Mouse (Mus musculus): ENCODE measurements around the gene Banf1.
A peak's percentile ranks its signal among the peaks of the same experiment; 100 is the strongest.
"Not testable (repeated sequence)": the region's sequence is repeated elsewhere in the genome, so short reads cannot be mapped to it uniquely, and the experiment has no call there.

Banf1 gene

DNA sequence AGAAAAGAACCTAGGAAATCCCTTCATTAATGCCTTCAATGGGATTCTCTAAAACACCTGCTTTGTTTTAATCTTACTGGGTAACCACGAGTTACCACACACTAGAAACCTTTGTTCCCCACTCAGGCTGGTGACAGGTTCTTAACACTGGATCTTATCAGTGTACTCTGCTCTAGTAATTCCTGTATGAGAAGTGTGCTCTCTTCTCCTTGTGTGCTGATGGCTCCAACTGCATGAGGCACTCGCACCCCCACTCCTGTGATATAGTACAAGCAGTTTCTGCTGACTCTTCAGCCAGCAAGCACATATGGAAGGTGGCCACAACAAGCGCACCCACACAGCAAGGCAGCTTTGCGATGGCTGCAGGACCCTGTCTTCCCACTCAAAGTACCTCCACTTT lies 7.2 kb upstream of the Banf1 start:
- no peak for DNase-seq (ENCODE audit: low spot score in 2 of 2)

DNA sequence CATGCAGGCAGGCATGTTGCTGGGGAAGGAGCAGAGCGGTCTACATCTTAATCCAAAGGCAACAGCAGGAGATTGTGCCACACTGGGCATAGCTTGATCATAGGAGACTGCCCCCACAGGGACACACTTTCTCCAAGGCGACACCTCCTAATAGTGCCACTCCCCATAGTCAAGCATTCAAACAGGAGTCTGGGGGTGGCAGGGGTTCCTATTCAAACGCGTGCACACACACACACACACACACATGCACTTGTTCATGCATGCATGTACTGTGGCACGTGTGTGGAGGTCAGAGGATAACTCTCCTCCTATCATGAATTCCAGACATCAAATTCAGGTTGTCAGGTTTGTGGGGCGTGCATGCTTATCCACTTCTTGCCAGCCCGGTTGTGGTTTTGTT lies 5.8 kb upstream of the Banf1 start:
- DNase-seq (ENCODE audit: low spot score in 2 of 2), result no peak

DNA sequence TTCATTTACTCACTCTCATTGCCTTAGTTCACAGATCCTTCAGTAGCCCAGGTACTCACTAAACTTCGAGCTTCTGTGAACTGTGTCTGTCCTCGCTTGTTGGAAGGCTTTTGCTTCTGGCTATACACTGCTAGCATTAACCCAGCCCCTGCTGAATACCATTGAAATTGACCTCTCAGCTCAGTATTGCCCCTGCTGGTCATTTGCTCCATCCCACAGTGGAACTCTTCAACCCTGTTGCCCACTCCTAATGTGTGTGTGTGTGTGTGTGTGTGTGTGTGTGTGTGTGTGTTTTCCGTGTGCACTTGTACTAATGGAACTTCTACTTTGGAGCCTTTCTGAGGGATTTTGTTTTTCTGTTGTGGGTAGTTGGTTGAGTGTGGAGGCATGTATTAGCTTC lies 4.0 kb upstream of the Banf1 start:
- no peak for DNase-seq (ENCODE audit: low spot score in 2 of 2)

DNA sequence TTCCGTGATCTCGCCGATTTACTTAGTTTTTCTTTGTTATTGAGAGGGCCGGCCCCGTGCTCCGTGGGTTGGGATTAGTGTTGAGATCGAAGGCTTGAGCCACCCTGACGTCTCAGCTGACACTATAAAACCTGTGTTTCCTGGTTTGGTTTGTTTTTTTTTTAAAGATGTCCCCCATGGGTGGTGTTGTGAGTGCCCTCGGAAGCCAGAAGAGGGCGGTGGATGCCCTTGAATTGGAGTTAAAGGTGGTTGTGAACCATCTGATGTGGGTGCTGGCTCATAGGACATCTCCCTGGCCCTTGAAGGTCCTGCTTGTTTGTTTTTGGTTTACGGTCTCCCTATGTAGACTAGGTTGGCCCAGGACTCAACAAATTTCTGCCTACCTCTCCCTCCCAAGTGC lies 487 bp upstream of the Banf1 start:
- no peak for DNase-seq (ENCODE audit: low spot score in 2 of 2)

DNA sequence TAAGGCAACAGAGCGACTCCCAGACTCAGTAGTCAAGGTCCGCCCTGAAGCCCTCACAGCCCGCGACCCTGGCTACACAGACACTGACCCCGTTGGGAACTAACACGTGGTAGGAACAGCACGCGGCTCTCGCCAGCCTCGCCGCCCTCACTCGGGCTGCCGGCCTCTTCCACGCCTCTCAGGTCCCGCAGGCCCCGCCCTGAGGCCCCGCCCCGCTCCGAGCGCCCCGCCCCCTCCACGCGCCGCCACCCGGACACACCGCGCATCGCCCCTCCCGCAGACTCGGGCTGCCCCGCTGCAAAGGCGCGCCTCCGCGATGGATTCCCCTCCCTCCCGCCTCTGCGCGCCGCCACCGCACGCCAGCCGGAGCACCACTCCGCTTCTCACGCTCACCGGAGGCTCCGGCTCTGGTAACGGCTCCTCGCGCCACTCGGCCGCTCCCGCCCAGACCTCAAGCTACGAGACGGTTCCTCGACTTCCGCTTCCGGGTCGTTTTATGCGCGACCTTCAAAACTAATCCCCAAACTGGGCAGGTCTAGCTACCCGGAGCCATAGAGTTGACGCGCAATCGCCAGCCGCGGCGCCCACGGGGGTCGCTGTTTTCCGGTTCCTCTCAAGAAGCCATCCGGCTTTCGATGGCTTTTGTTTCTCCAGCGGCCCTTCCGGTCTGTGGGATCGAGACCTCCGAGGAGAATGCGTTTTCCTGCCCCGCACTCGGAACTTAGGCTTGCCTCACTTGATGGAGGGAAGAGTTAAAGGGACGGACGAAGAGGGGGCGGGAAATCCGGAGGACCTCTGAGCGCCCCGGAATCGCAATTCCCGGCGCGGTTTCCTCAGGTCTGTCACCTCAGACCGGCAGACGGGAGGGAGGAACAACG lies 554 bp downstream of the Banf1 start, which contains the start of gene Eif1ad:
Eif1ad (plus strand) TSS at position 567 of the 878 bp plus-strand sequence.
- DNase-seq (ENCODE audit: low spot score in 2 of 2), result peak; percentile 97

DNA sequence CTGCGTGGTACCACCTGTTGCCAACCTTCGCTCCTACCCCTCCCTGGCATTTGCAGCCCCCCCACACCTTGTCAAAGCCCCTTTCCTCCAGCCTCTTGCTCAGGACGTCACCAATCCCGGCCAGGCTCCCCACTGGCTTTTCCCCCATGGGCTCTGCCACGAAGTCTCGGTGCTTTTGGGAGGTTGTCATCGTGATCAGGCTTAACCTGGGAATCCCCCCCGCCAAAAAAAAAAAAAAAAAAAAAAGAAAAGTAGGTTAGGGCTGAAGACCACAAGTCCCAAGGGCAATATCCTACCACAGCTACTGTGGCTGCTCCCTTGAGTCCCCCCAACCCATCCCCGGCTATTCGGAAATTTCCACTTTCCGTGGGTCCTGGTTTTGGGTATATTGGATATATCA lies 1.2 kb downstream of the Banf1 start:
- DNase-seq (ENCODE audit: low spot score in 2 of 2), result no peak

DNA sequence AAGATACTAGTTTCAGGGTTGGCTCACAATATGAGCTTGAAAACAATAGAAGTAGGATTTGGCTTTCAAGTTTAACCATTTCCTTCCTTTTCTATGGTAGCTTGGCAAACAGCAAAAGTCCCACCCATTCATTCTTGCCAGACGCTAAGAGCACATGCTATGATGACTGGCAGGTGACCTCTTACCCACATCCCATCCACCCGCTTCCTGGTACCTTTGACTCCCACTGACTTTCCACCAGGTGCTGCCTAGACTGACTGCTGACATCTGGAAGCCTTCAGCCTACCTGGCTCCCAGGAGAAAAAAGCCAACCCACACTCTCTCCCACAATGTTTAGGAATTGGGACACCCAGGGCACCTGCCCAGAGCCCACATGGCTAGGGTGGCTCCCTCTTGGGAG lies 2.8 kb downstream of the Banf1 start:
- DNase-seq (ENCODE audit: low spot score in 2 of 2), result no peak

DNA sequence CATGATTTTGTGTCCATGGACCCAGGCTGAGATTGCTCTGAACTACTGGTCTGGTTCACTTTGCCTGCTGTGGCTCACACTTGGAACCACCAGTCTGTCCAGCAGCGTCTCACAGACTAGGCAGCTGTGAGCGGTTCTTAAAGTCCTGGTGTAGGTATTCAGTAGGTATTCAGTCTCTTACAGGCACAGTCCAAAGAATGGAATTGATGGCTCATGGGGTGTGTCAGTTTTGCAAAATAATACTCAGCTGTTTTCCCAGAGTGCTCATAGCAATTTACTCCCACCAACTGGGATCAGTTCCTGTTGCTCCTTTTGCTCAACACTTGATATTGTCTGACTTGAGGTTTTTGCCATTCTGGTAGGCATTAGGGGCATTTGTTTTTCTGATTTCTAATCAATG lies 4.8 kb downstream of the Banf1 start:
- DNase-seq (ENCODE audit: low spot score in 2 of 2), result no peak

DNA sequence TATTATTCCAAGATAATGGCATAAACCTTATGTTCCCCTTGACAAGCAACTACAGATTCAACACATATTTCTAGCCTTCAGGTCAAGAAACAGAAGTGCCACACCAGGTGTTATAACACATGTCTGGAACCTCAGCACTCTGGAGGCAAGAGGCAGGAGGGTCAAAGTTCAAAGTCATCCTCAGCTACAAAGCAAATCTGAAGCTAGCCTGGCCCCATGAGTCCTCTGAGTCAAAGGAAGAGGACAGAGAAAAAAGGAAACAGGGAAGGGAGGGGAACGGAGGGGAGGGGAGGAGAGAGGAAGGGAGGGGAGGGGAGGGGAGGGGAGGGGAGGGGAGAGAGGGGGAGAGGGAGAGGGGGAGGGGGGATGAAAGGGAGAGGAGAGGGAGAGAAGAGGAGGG lies 10.9 kb downstream of the Banf1 start:
- DNase-seq (ENCODE audit: low spot score in 2 of 2), result no peak

DNA sequence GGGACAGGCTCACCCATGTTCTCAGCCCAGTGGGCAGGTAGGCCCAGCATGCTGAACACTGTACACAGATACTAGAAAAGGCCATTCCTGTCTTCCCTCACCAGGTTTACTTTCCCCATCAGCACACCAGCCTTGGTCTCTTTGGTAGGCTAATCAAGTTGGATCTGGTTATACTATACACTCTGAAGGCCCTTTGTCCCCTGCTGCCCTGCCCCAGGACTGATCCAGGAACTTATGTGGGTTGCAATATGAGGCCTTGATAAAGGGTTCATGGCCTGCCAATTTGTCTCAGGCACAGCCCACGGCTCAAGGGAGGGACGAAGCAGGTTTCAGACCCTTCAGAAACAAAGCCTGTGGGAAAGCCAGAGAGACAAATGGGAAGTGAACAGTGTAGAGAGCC lies 13.4 kb downstream of the Banf1 start:
- no peak for DNase-seq (ENCODE audit: low spot score in 2 of 2)

DNA sequence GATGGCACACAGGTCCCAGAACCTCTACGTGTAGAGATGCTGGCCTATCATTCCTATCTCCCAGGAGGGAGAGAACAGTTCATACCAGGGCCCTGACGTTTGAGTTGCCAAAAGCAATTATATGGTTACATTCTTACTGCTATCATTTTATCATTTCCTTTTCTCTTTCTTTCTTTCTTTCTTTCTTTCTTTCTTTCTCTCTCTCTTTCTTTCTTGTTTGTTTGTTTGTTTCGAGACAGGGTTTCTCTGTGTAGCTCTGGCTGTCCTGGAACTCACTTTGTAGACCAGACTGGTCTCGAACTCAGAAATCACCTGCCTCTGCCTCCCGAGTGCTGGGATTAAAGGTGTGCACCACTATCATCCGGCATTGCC lies 17.5 kb downstream of the Banf1 start, which contains the start of gene Cst6:
Cst6 (minus strand) TSS at position 73 of the 372 bp plus-strand sequence.
- DNase-seq (ENCODE audit: low spot score in 2 of 2), result not testable (repeated sequence)

DNA sequence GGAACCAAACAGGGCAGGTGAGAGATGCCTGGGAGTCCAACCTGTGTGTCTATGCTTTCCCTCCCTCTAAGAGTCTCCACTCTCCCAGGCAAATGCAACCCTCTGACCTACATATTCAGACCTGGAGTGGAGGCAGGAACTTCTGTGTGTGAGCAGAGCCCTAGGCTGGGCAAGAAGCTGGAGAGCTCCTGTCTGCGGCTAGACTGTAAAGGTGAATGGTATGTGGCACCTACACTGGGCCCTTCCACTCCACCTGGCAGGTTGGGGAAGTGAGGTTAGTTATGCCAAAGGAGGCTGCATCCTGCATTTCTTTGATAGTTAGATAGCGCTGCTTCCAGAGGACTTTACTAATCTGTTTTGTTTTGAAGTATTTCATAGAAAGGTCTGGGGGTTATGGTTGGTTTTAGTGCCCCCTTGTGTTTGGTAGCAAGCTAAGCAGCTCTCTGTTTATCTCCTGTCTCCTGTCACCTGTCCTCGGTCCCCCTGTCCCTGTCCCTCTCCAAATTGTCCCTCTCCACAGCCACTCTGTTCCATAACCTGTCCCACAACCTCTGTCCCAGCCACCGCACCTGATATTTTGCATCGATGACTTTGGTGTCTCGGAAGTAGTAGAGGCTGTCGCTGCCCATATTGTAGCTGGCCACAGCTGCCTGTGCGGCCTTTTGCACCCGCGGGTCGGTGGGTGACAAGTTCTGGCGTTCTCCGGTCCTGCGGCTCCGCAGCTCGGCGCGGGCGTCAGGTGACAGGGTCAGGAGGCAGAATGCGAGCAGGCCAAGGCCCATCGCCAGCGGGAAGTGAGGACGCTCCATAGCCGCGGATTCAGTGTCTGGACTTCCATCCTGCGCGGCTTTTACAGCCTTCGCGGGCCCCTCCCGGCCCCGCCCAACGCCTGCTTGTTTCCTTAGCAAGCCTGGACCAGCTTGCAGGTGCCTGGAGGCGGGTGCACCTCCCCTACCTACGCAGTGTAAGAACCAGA lies 18.2 kb downstream of the Banf1 start:
- peak in 1 of 2 experiments; percentile 31 for DNase-seq (ENCODE audit: low spot score in 2 of 2)

DNA sequence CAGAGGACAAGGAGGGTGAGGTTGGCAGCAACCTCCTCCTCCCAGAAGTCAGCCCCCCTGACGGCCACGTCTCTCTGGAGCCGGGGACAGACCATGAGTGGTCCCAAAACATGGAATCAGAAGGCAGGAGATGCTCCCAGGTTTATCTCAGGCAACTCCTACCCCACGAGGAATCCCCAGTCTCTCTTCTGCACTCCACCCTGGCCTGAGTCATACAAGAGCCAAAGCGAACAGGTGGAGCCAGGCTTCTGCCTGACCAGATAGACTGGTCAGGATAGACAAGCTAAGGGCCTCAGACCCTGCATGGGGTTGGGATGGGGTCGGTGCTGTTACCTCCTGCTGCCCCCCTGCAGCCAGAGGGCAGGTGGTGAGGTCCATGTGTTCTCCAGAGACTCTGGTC lies 18.9 kb downstream of the Banf1 start:
- DNase-seq (ENCODE audit: low spot score in 2 of 2), result no peak

DNA sequence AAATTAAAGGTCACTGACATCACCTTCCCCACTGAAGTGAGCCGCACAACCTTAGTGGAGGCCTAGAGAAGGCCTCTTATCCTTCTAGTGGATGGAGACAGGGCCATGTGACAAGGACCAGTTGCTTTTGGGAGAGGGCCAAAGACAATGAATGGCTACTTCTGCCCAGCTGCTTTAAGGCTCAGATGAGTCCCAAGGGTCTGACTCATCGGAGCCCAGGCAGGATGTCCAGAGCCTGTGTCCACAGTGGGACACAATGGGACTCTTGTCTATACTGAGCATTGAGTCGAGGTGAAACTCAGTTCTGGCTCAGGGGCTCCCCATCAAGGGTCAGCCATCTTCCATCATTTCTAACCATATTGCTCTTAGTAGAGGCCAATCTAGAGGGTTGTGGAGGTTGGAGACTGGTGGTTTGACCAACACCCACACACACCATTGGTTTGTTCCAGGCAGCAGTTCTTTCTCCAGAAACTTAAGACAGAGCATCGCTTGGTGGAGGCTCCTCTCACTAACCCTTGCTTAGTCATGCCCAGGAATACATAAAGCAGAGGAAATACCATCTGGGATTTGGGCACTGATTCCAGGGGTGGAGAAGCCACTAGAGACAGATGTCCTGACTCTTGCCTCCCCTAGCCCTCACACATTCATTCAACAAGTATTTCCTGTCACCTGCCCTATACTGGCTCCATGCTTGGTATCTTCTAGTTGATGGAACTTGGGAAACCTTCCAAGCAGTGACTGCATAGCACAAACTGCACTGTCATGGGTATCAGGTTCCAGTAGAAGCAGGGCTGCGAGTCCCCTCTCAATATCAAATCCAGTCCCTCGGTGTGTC lies 21.5 kb downstream of the Banf1 start:
- no peak for DNase-seq (ENCODE audit: low spot score in 2 of 2)

DNA sequence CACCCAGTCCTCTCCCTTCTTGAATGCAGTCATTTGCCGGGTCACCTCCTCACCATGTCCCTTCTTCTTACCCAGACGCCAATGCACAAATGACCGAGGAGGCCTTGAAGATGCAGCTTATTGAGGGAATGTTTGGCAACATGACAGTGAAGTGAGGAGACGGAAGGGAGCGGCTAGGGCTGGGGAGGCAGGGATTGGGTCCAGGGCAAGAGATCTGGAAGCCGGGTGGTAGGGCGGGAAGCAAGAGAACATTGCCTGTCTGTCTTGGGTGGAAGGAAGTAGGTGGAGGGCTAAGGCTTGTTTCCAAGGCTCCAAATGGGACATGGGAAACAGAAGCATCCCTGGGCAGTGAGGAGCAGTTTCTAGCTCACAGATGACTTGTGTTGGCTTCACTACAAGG lies 25.6 kb downstream of the Banf1 start:
- DNase-seq (ENCODE audit: low spot score in 2 of 2), result no peak

DNA sequence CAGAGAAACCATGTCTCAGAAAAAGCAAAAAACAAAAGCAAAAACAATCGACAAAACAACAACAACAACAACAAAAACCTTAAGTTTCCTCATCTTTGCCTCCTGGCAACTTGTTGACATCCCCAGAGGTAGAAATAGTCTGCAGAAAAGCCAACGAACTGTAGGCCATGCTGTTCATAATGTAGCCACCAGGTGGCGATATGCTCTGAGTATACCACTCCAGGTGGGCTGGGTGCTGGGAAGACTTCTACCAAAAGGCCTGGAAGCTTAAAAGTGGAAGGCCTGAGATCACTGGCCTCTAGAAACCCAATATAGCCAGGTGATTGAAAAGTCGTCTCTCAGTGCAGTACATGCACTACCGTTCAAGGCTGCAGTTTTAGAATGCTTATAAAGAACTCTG lies 29.0 kb downstream of the Banf1 start:
- peak; percentile 72 to 79 for DNase-seq (ENCODE audit: low spot score in 2 of 2)

DNA sequence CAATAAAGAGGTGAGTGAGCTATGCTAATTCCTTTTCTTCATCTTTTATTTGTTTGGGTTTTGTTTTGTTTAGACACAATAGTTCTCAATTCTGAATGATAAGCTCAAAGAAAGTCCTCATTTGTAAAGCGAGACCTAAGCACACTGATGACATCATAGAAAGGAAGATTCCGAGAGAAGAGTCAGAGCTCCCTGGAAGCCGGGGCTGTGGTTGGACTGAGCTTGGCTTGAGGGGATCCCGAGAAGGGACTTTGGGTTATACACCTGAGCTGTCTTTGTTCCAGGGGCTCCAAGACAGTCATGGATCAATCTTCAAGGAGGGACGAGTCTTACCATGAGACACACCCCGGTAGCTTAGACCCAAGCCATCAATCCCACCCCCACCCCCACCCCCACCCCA lies 31.5 kb downstream of the Banf1 start, which contains the start of gene Catsper1:
Catsper1 (plus strand) TSS at position 301 of the 400 bp plus-strand sequence.
- no peak for DNase-seq (ENCODE audit: low spot score in 2 of 2)

DNA sequence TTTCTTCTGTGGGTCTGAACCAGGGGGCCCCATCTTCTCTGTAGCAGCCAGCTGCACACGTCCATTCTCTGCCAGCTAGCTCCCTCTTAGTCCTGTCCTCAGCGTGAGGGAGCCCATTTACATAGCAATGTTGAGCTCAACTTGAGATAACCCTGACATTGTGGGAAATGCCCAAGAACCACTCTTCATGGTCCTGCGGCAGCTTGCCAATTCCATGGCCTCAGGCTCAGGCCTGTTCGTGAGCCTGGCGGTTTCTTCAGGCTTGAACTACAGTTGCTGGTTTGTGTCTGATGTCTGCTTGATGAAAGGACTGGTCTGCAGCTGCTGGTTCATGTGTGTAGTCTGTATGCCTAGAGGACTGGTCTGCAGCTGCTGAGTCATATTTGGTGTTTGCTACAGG lies 32.2 kb downstream of the Banf1 start:
- no peak for DNase-seq (ENCODE audit: low spot score in 2 of 2)

DNA sequence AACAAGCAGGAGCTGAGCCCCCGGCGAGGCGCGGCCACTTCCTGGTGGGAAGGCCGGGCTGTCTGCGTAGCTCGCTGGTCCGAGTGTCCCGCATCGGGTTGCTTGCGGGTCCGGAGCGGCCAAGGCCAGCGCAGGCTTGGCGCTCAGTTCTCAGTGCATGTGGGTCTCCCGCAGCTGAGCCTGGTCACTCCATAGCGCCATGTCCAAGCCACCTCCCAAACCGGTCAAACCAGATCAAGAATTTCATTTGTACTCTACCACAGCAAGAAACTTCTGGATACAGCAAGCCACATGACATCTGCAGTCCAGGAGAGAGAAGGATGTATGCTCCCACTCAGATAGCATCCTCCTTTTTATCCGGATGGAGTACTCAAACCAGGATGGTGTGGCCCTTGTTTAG lies 39.0 kb downstream of the Banf1 start:
- no peak for DNase-seq (ENCODE audit: low spot score in 2 of 2)

DNA sequence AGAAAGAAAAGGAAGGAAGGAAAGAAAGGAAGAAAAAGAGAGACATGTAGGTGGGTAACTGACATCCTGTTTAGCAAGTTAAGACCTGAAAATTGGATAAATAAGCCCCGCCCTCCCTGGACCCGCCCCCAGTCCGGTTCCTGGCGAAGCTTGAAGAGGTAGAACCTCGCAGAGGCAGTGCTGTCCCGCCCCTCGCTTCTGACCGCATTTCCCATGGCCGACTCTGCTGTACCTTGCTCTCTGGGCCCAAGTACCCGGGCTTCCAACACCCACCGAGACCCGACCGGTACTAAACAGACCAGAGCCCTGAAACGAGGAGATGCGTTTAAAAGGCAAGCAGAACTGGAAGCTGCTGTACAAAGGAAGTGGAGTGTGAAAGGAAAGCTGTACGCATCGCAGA lies 43.2 kb downstream of the Banf1 start:
- no peak for DNase-seq (ENCODE audit: low spot score in 2 of 2)
